In genomic region chr17:67776764-67777163, GRCm38 (mm10) we compare ENCODE assay signal across 9 mouse cellular contexts.
DNase-seq lines count a peak whose midpoint lies in the region; ATAC-seq lines count a peak whose summit lies in the region.
"Had no signal": no experiment of that assay in that cellular context is flagged by ENCODE, and none has a peak within 500 bp of the region (broad histone marks: within the 10 kb centered on the region; RNA-seq: fewer than 3 reads in every experiment).

No protein-coding gene starts in this region.

- no peak for ATAC-seq in hindbrain, embryonic 13.5 days (ENCODE audit: low FRiP score)
- ATAC-seq in limb, embryonic 11.5 days (ENCODE audit: insufficient number of reproducible peaks, low FRiP score, low TSS enrichment, low read depth) = no peak

- no peak overlapping the region for H3K27ac ChIP-seq in hindbrain, embryonic 10.5 days
- H3K27ac ChIP-seq in hindbrain, embryonic 13.5 days = no peak overlapping the region
- H3K27ac ChIP-seq in limb, embryonic 11.5 days (replicated peaks; ENCODE audit: low read depth, low read length) = no peak overlapping the region
- H3K27ac ChIP-seq: forebrain, embryonic 10.5 days had no signal

- DNase-seq in hindbrain, embryonic 10.5 days (ENCODE audit: low spot score) = peak; percentile 18
- peak; percentile 44 for DNase-seq in lung, postnatal 10 days
- DNase-seq in lung, postnatal 25 days (ENCODE audit: low spot score) = no peak
- DNase-seq in adrenal gland, postnatal 14 days = peak; percentile 51
- peak; percentile 51 for DNase-seq in limb, embryonic 11.5 days (ENCODE audit: low spot score)
- DNase-seq in gastrocnemius, adult 8-10 months (ENCODE audit: low spot score in 2 of 2) = no peak
- DNase-seq in c-Kit-positive CD71-positive TER-119-positive erythroid progenitor cells, embryonic 14.5 days (ENCODE audit: low spot score) = no peak

- no peak overlapping the region for H3K4me2 ChIP-seq in hindbrain, embryonic 13.5 days
- H3K4me2 ChIP-seq in limb, embryonic 11.5 days (ENCODE audit: low read depth, severe bottlenecking) = no peak overlapping the region

- H3K36me3 ChIP-seq in hindbrain, embryonic 10.5 days = peaks cover 99% of the 10 kb centered on the region
- H3K36me3 ChIP-seq in hindbrain, embryonic 13.5 days = peaks cover 35% of the 10 kb centered on the region
- no peaks in the 10 kb centered on the region for H3K36me3 ChIP-seq in limb, embryonic 11.5 days (ENCODE audit: control insufficient read depth, insufficient read depth, low read length)

- H3K27me3 ChIP-seq in hindbrain, embryonic 10.5 days (ENCODE audit: insufficient read depth, poor library complexity, severe bottlenecking) = no peaks in the 10 kb centered on the region
- no peaks in the 10 kb centered on the region for H3K27me3 ChIP-seq in hindbrain, embryonic 13.5 days
- H3K27me3 ChIP-seq in limb, embryonic 11.5 days (ENCODE audit: control insufficient read depth, insufficient read depth, low read length) = no peaks in the 10 kb centered on the region

- 80% methylated on average over 9 of the region's 9 CpGs for WGBS in hindbrain, embryonic 10.5 days
- 79% methylated on average over 9 of the region's 9 CpGs for WGBS in hindbrain, embryonic 13.5 days
- WGBS in limb, embryonic 11.5 days = 72% methylated on average over 9 of the region's 9 CpGs

- no peak overlapping the region for H3K9ac ChIP-seq in hindbrain, embryonic 13.5 days
- no peak overlapping the region for H3K9ac ChIP-seq in limb, embryonic 11.5 days (ENCODE audit: low read length)

- no peaks in the 10 kb centered on the region for H3K4me1 ChIP-seq in hindbrain, embryonic 10.5 days (replicated peaks)
- no peaks in the 10 kb centered on the region for H3K4me1 ChIP-seq in hindbrain, embryonic 13.5 days (replicated peaks)
- H3K4me1 ChIP-seq in limb, embryonic 11.5 days (ENCODE audit: control insufficient read depth, insufficient read depth, low read length) = no peaks in the 10 kb centered on the region
- H3K4me1 ChIP-seq: forebrain, embryonic 10.5 days had no signal

- no peaks in the 10 kb centered on the region for H3K9me3 ChIP-seq in hindbrain, embryonic 10.5 days
- H3K9me3 ChIP-seq in hindbrain, embryonic 13.5 days = no peaks in the 10 kb centered on the region
- H3K9me3 ChIP-seq in limb, embryonic 11.5 days (ENCODE audit: control insufficient read depth, low read length) = no peaks in the 10 kb centered on the region
- H3K9me3 ChIP-seq: forebrain, embryonic 10.5 days had no signal

- no peak overlapping the region for H3K4me3 ChIP-seq in hindbrain, embryonic 10.5 days
- no peak overlapping the region for H3K4me3 ChIP-seq in hindbrain, embryonic 13.5 days
- no peak overlapping the region for H3K4me3 ChIP-seq in limb, embryonic 11.5 days (ENCODE audit: low read depth, low read length)
- H3K4me3 ChIP-seq: forebrain, embryonic 10.5 days had no signal

Comparison
In these comparisons a context has a peak if more than half of its experiments do, and no peak if none do; other contexts are left out.
1. DNase-seq: peak in hindbrain, embryonic 10.5 days (single experiment), lung, postnatal 10 days (single experiment), adrenal gland, postnatal 14 days (single experiment) and limb, embryonic 11.5 days (single experiment); none in lung, postnatal 25 days (single experiment), gastrocnemius, adult 8-10 months (0 of 2) and c-Kit-positive CD71-positive TER-119-positive erythroid progenitor cells, embryonic 14.5 days (single experiment).